Comparison of ENCODE assay signal across 31 mouse cellular contexts in the genomic region with DNA sequence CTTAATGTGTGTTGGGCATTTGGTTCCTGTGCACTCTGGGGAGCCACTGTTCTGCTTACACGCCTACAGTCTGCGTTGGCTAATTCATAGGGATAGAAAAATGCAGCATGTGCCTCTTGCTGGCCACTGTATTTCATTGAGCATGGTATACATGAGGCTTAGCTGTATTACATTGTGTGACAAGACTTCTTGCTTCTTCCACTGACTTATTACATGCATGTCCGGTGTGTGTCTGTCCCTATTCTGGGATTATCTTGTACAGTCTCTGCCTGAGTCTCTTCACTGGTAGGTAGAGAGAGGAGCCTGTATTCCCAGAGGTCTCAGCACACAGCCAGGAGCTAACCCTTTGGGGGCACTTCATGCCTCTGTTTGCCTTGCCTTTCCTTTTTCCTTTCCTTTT. TPM values are rescaled to one million over a fixed set of nuclear protein-coding genes. Genes with fewer than 3 reads are reported as not detected.
DNase-seq lines count a peak whose midpoint lies in the region; ATAC-seq lines count a peak whose summit lies in the region.
"Had no signal": no experiment of that assay in that cellular context is flagged by ENCODE, and none has a peak within 500 bp of the region (broad histone marks: within the 10 kb centered on the region; RNA-seq: fewer than 3 reads in every experiment).

No protein-coding gene starts in this region.

- no peak overlapping the region for H3K9ac ChIP-seq in forebrain, embryonic 12.5 days
- H3K9ac ChIP-seq: heart, embryonic 13.5 days; hindbrain, embryonic 13.5 days; limb, embryonic 12.5 days; liver, embryonic 15.5 days; midbrain, embryonic 12.5 days; neural tube, embryonic 12.5 days; stomach, embryonic 15.5 days had no signal

- H3K27ac ChIP-seq in forebrain, embryonic 12.5 days: no peak overlapping the region
- no peak overlapping the region for H3K27ac ChIP-seq in hindbrain, embryonic 10.5 days
- H3K27ac ChIP-seq: heart, adult 2 months; heart, embryonic 13.5 days; hindbrain, embryonic 13.5 days; layer of hippocampus, adult 2 months; limb, embryonic 12.5 days; liver, embryonic 15.5 days; macrophage; midbrain, embryonic 12.5 days; neural tube, embryonic 12.5 days; stomach, embryonic 15.5 days had no signal

- peak; percentile 77 for ATAC-seq in activated CD4-positive, CD25-positive, alpha-beta regulatory T cell, adult 4 months
- peak; percentile 36 for ATAC-seq in megakaryocyte, adult 5-6 weeks (ENCODE audit: poor library complexity, severe bottlenecking)
- no peak for ATAC-seq in forebrain, embryonic 12.5 days (ENCODE audit: low FRiP score)
- ATAC-seq: Patski had no signal

- H3K27me3 ChIP-seq in splenic B cell, adult 2 months (ENCODE audit: control insufficient read depth, insufficient read depth, low read length, poor library complexity, severe bottlenecking): no peaks in the 10 kb centered on the region
- H3K27me3 ChIP-seq in forebrain, embryonic 12.5 days: no peaks in the 10 kb centered on the region
- no peaks in the 10 kb centered on the region for H3K27me3 ChIP-seq in hindbrain, embryonic 10.5 days (ENCODE audit: insufficient read depth, poor library complexity, severe bottlenecking)
- H3K27me3 ChIP-seq: heart, embryonic 13.5 days; hindbrain, embryonic 13.5 days; limb, embryonic 12.5 days; liver, embryonic 15.5 days; midbrain, embryonic 12.5 days; neural tube, embryonic 12.5 days; Patski; stomach, embryonic 15.5 days had no signal

- H3K4me3 ChIP-seq in forebrain, embryonic 12.5 days (replicated peaks): no peak overlapping the region
- no peak overlapping the region for H3K4me3 ChIP-seq in hindbrain, embryonic 10.5 days
- H3K4me3 ChIP-seq: heart, adult 2 months; heart, embryonic 13.5 days; hindbrain, embryonic 13.5 days; layer of hippocampus, adult 2 months; limb, embryonic 12.5 days; liver, embryonic 15.5 days; midbrain, embryonic 12.5 days; neural tube, embryonic 12.5 days; stomach, embryonic 15.5 days had no signal

- H3K9me3 ChIP-seq in forebrain, embryonic 12.5 days: no peaks in the 10 kb centered on the region
- H3K9me3 ChIP-seq in hindbrain, embryonic 10.5 days: no peaks in the 10 kb centered on the region
- H3K9me3 ChIP-seq: G1E; heart, embryonic 13.5 days; hindbrain, embryonic 13.5 days; limb, embryonic 12.5 days; liver, embryonic 15.5 days; midbrain, embryonic 12.5 days; neural tube, embryonic 12.5 days; stomach, embryonic 15.5 days had no signal

- WGBS in forebrain, embryonic 12.5 days: 92% methylated on average over 3 of the region's 3 CpGs
- 95% methylated on average over 3 of the region's 3 CpGs for WGBS in hindbrain, embryonic 10.5 days

- no peak overlapping the region for H3K4me2 ChIP-seq in forebrain, embryonic 12.5 days
- H3K4me2 ChIP-seq: heart, embryonic 13.5 days; hindbrain, embryonic 13.5 days; limb, embryonic 12.5 days; liver, embryonic 15.5 days; midbrain, embryonic 12.5 days; neural tube, embryonic 12.5 days; stomach, embryonic 15.5 days had no signal

- peaks cover 3% of the 10 kb centered on the region for H3K36me3 ChIP-seq in splenic B cell, adult 2 months (ENCODE audit: control insufficient read depth, insufficient read depth, low read length, poor library complexity, severe bottlenecking)
- peaks cover 62% of the 10 kb centered on the region for H3K36me3 ChIP-seq in forebrain, embryonic 12.5 days (replicated peaks)
- peaks cover 89% of the 10 kb centered on the region for H3K36me3 ChIP-seq in hindbrain, embryonic 10.5 days

- H3K4me1 ChIP-seq in forebrain, embryonic 12.5 days: no peaks in the 10 kb centered on the region
- H3K4me1 ChIP-seq in hindbrain, embryonic 10.5 days (replicated peaks): no peaks in the 10 kb centered on the region
- H3K4me1 ChIP-seq: heart, embryonic 13.5 days; hindbrain, embryonic 13.5 days; limb, embryonic 12.5 days; midbrain, embryonic 12.5 days; neural tube, embryonic 12.5 days; stomach, embryonic 15.5 days had no signal

- peak; percentile 66 for DNase-seq in CD4-positive, CD25-positive, alpha-beta regulatory T cell, adult 2 months (ENCODE audit: low read depth, low spot score)
- peak; percentile 52 for DNase-seq in splenic B cell, adult 2 months (ENCODE audit: low read depth, low spot score)
- DNase-seq in natural killer cell, adult 2 months (ENCODE audit: low spot score in 2 of 2): no peak
- no peak for DNase-seq in hindbrain, embryonic 10.5 days (ENCODE audit: low spot score)
- DNase-seq: adrenal gland, postnatal 10 days; cerebellum, adult 18-20 months; cerebellum, postnatal 14 days; gastrocnemius, postnatal 25 days; heart, adult 2 months; heart, postnatal 14 days; kidney, adult 2 months; kidney, postnatal 14 days; layer of hippocampus, postnatal 36 days; right cerebral cortex, postnatal 4 days; thymus, postnatal 4 days had no signal

RNA-seq across cellular contexts. Expression of a gene that starts 14.6 kb away (rescaled TPM):
- polyA plus RNA-seq in activated CD4-positive, CD25-positive, alpha-beta regulatory T cell, adult 4 months (2017; shearing (Covaris generic)): 100 to 1,000 TPM; 159 to 218 TPM
- total RNA-seq in megakaryocyte, adult 5-6 weeks (2015): 297 and 307 TPM in 2 replicates
- 232 and 285 TPM in 2 replicates for total RNA-seq in megakaryocyte, adult 5-6 weeks (2017)
- polyA plus RNA-seq in forebrain, embryonic 12.5 days (2016; fragmentation: Nextera tagmentation; extraction: Ambion mirVana): 137 and 145 TPM in 2 replicates
- polyA plus RNA-seq in hindbrain, embryonic 10.5 days (2016; fragmentation: Nextera tagmentation; extraction: Ambion mirVana): 151 and 155 TPM in 2 replicates

RNA-seq across cellular contexts. Expression of a gene that starts 20.8 kb away (rescaled TPM):
- 1 to 10 TPM in 1 of 2 experiments, not detected in 1; 1.5 TPM for polyA plus RNA-seq in activated CD4-positive, CD25-positive, alpha-beta regulatory T cell, adult 4 months (2017; shearing (Covaris generic))
- total RNA-seq in megakaryocyte, adult 5-6 weeks (2015): 14.1 and 14.2 TPM in 2 replicates
- total RNA-seq in megakaryocyte, adult 5-6 weeks (2017): 6.9 and 10.2 TPM in 2 replicates
- 0.08 TPM in 1 of 2 replicates, not detected in the other for polyA plus RNA-seq in forebrain, embryonic 12.5 days (2016; fragmentation: Nextera tagmentation; extraction: Ambion mirVana)
- 0.12 and 0.17 TPM in 2 replicates for polyA plus RNA-seq in hindbrain, embryonic 10.5 days (2016; fragmentation: Nextera tagmentation; extraction: Ambion mirVana)
- polyA plus RNA-seq: embryonic facial prominence, embryonic 11.5 days; forebrain, embryonic 11.5 days; G1E; hindbrain, embryonic 13.5 days; limb, embryonic 12.5 days; midbrain, embryonic 12.5 days had no signal

Comparison
In these comparisons a context has a peak if more than half of its experiments do, and no peak if none do; other contexts are left out.
1. DNase-seq: peak in CD4-positive, CD25-positive, alpha-beta regulatory T cell, adult 2 months (single experiment) and splenic B cell, adult 2 months (single experiment); none in natural killer cell, adult 2 months (0 of 2) and hindbrain, embryonic 10.5 days (single experiment).